Mouse (Mus musculus) midbrain, postnatal 0 days (tissue): ENCODE measurements around the gene Ercc1. TPM values are rescaled to one million over a fixed set of nuclear protein-coding genes. Genes with fewer than 3 reads are reported as not detected.
A peak's percentile ranks its signal among the peaks of the same experiment; 100 is the strongest.

Experiments used
- ATAC-seq: fragments of 200-750 bp; cut with Nextera tagmentation; 2 replicates; pipeline ENCODE4 v1.8.0; 2017; ENCODE audit warnings: moderate number of reproducible peaks, mild to moderate bottlenecking, moderate TSS enrichment, moderate library complexity; ENCODE audit not compliant: low FRiP score
- DNase-seq: peaks from one replicate; pipeline ENCODE4 v3.0.0-alpha.2; 2015; ENCODE audit warnings: low spot score
- H3K27ac ChIP-seq: fragments of 300-500 bp; sonication (generic); 2 replicates; pipeline ENCODE4 v1.5.1; 2014; ENCODE audit warnings: low read depth, mild to moderate bottlenecking, low read length, mixed read lengths
- H3K27me3 ChIP-seq: fragments of 300-500 bp; sonication (generic); 2 replicates; pipeline ENCODE4 v1.6.1; 2014; ENCODE audit warnings: low read length, control low read depth, mixed read lengths; ENCODE audit not compliant: insufficient read depth
- H3K36me3 ChIP-seq: fragments of 300-500 bp; sonication (generic); 2 replicates; pipeline ENCODE4 v1.6.1; 2014; ENCODE audit warnings: low read length, control low read depth, mixed read lengths; ENCODE audit not compliant: insufficient read depth
- H3K4me1 ChIP-seq: fragments of 300-500 bp; sonication (generic); 2 replicates; pipeline ENCODE4 v1.6.1; 2014; ENCODE audit warnings: mild to moderate bottlenecking, control low read depth, antibody characterized with exemption, low read length, mixed read lengths; ENCODE audit not compliant: insufficient read depth
- H3K4me2 ChIP-seq: fragments of 300-500 bp; sonication (generic); 2 replicates; pipeline ENCODE4 v1.6.1; 2014; ENCODE audit warnings: low read depth, mild to moderate bottlenecking, low read length, mixed read lengths; ENCODE audit not compliant: poor library complexity, severe bottlenecking
- H3K4me3 ChIP-seq: fragments of 300-500 bp; sonication (generic); 2 replicates; pipeline ENCODE4 v1.5.1; 2014; ENCODE audit warnings: low read depth, mild to moderate bottlenecking, low read length, moderate library complexity
- H3K9ac ChIP-seq: fragments of 300-500 bp; sonication (generic); replicated peaks from 2 replicates; pipeline ENCODE4 v1.6.1; 2014; ENCODE audit warnings: mild to moderate bottlenecking, low read length, moderate library complexity, mixed read lengths; ENCODE audit not compliant: poor library complexity, severe bottlenecking
- H3K9me3 ChIP-seq: fragments of 300-500 bp; sonication (generic); 2 replicates; pipeline ENCODE4 v1.6.1; 2016; ENCODE audit warnings: low read length, control low read depth
- CTCF ChIP-seq: IDR thresholded peaks from 2 replicates; pipeline ENCODE4 v1.5.1; 2016; ENCODE audit warnings: antibody characterized with exemption, mild to moderate bottlenecking
- WGBS: fragments of 180-500 bp; shearing (Covaris S2); extraction: QIAGEN DNeasy Blood & Tissue Kit; methylation state at CpG from one replicate; pipeline ENCODE4 v1.1.7; 2014; 5-methylcytosine and 5-hydroxymethylcytosine counted together
- polyA plus RNA-seq: library from polyadenylated mRNA; unstranded; fragments of >200 nt; fragmentation: Nextera tagmentation; extraction: Ambion mirVana; gene quantifications from 2 replicates; pipeline ENCODE4 v1.2.1, GENCODE M21; 2015
- total RNA-seq: library from RNA; depleted of rRNA; stranded (reverse); fragments of >200 nt; gene quantifications from 2 replicates; pipeline ENCODE4 v1.2.3, GENCODE M21; 2014

Gene Ercc1
- total and polyA plus RNA-seq, 2 experiments from 2014 or later = 67.7 to 71.4 TPM

GRCm38 (mm10) chr7:19304501-19305412 is 39.8 kb upstream of the Ercc1 start:
- H3K4me1 ChIP-seq = peaks cover 10% of the 10 kb centered on the region; the same call in 1 of the 2 replicates
- no peak for TF ChIP-seq CTCF
- H3K4me3 ChIP-seq = peak overlapping the region; percentile 31
- no peaks in the 10 kb centered on the region for H3K36me3 ChIP-seq
- no peaks in the 10 kb centered on the region for H3K9me3 ChIP-seq
- no peak for ATAC-seq
- no peak for DNase-seq
- H3K27ac ChIP-seq = no peak overlapping the region
- H3K4me2 ChIP-seq = peak overlapping the region; percentile 46
- H3K27me3 ChIP-seq = peaks cover 29% of the 10 kb centered on the region
- H3K9ac ChIP-seq = peak overlapping the region; percentile 5; the same call in 1 of the 2 replicates
- WGBS = 2% methylated on average over 48 of the region's 48 CpGs

GRCm38 (mm10) chr7:19305413-19305735 is 39.2 kb upstream of the Ercc1 start:
- H3K4me3 ChIP-seq = no peak overlapping the region; the same call in 1 of the 2 replicates
- no peak overlapping the region for H3K9ac ChIP-seq
- H3K4me2 ChIP-seq = peak overlapping the region; percentile 46; the same call in 1 of the 2 replicates
- no peaks in the 10 kb centered on the region for H3K9me3 ChIP-seq
- DNase-seq = no peak
- no peak for TF ChIP-seq CTCF
- WGBS = 14% methylated on average over 6 of the region's 6 CpGs
- H3K36me3 ChIP-seq = no peaks in the 10 kb centered on the region
- H3K4me1 ChIP-seq = peaks cover 9% of the 10 kb centered on the region; the same call in 1 of the 2 replicates
- ATAC-seq = no peak
- H3K27ac ChIP-seq = no peak overlapping the region
- H3K27me3 ChIP-seq = peaks cover 29% of the 10 kb centered on the region

GRCm38 (mm10) chr7:19305796-19306765 is 38.5 kb upstream of the Ercc1 start:
- Histone ChIP-seq H3K4me2 (no peak overlapping the region), H3K27me3 (peaks cover 29% of the 10 kb centered on the region), H3K9me3 (no peaks in the 10 kb centered on the region), H3K4me3 (no peak overlapping the region), H3K27ac (no peak overlapping the region), H3K4me1 (peaks cover 8% of the 10 kb centered on the region; the same call in 1 of the 2 replicates), H3K36me3 (no peaks in the 10 kb centered on the region), H3K9ac (no peak overlapping the region)
- DNase-seq (no peak), ATAC-seq (no peak)
- no peak for TF ChIP-seq CTCF
- 51% methylated on average over 16 of the region's 16 CpGs for WGBS

- peak overlapping the region; percentile 65; the same call in 1 of the 2 replicates for H3K4me2 ChIP-seq
- no peak for TF ChIP-seq CTCF
- H3K27ac ChIP-seq = no peak overlapping the region
- 66% methylated on average over 25 of the region's 25 CpGs for WGBS
- no peaks in the 10 kb centered on the region for H3K36me3 ChIP-seq
- H3K27me3 ChIP-seq = peaks cover 29% of the 10 kb centered on the region
- H3K9ac ChIP-seq = no peak overlapping the region
- no peak overlapping the region for H3K4me3 ChIP-seq
- no peak for DNase-seq
- no peak for ATAC-seq
- H3K4me1 ChIP-seq = peaks cover 8% of the 10 kb centered on the region; the same call in 1 of the 2 replicates
- no peaks in the 10 kb centered on the region for H3K9me3 ChIP-seq
Observed at GRCm38 (mm10) chr7:19306819-19307738, 37.5 kb upstream of the Ercc1 start.
